23 mouse cellular contexts compared by ENCODE assay signal in genomic region chr11:23131122-23131521, GRCm38 (mm10).
"Had no signal": no experiment of that assay in that cellular context is flagged by ENCODE, and none has a peak within 500 bp of the region (broad histone marks: within the 10 kb centered on the region; RNA-seq: fewer than 3 reads in every experiment).

No protein-coding gene starts in this region.

- H3K36me3 ChIP-seq: limb, embryonic 12.5 days; limb, embryonic 15.5 days; neural tube, embryonic 12.5 days; neural tube, embryonic 15.5 days had no signal

- H3K9ac ChIP-seq: limb, embryonic 12.5 days; limb, embryonic 15.5 days; liver, embryonic 14.5 days; liver, postnatal 0 days; lung, embryonic 14.5 days; neural tube, embryonic 12.5 days; neural tube, embryonic 15.5 days had no signal

- H3K4me1 ChIP-seq: limb, embryonic 12.5 days; limb, embryonic 15.5 days; megakaryocyte, embryonic 14.5 days; neural tube, embryonic 12.5 days; neural tube, embryonic 15.5 days had no signal

- DNase-seq: kidney, adult 8-10 months; kidney, postnatal 36 days; left cerebral cortex, postnatal 4 days; liver, postnatal 0 days; midbrain, embryonic 14.5 days; right cerebral cortex, adult 18-20 months; right cerebral cortex, postnatal 14 days; right cerebral cortex, postnatal 4 days; thymus, adult 2 months; thymus, postnatal 4 days had no signal

- H3K27ac ChIP-seq: limb, embryonic 12.5 days; limb, embryonic 15.5 days; liver, embryonic 14.5 days; macrophage; neural tube, embryonic 12.5 days; neural tube, embryonic 15.5 days; stomach, postnatal 0 days had no signal

- H3K4me3 ChIP-seq: limb, embryonic 12.5 days; limb, embryonic 15.5 days; megakaryocyte, embryonic 14.5 days; neural tube, embryonic 12.5 days; neural tube, embryonic 15.5 days had no signal

- H3K4me2 ChIP-seq: limb, embryonic 12.5 days; limb, embryonic 15.5 days; liver, embryonic 11.5 days; lung, embryonic 14.5 days; midbrain, embryonic 11.5 days; neural tube, embryonic 12.5 days; neural tube, embryonic 15.5 days had no signal

- H3K27me3 ChIP-seq: limb, embryonic 12.5 days; limb, embryonic 15.5 days; megakaryocyte, embryonic 14.5 days; neural tube, embryonic 12.5 days; neural tube, embryonic 15.5 days had no signal

- H3K9me3 ChIP-seq: limb, embryonic 15.5 days; megakaryocyte, embryonic 14.5 days; neural tube, embryonic 12.5 days; neural tube, embryonic 15.5 days had no signal

- ATAC-seq: intestine, postnatal 0 days; liver, postnatal 0 days; lung, postnatal 0 days had no signal
